Mouse (Mus musculus): ENCODE measurements around the gene Rtn4.

GRCm38 (mm10) chr11:29766313-29766982, 73.7 kb downstream of the Rtn4 start:
- TF ChIP-seq CTCF (conservative IDR thresholded peaks at IDR 0.05; ENCODE audit: insufficient read depth, insufficient read length, low read depth, low read length) (no peak), POLR2A (IDR thresholded peaks at IDR 0.05; ENCODE audit: low read depth, low read length) (no peak)
